Mouse (Mus musculus): ENCODE data around the gene Gm10644.
A peak's percentile ranks its signal among the peaks of the same experiment; 100 is the strongest.

The Gm10644 gene

GRCm38 (mm10) chr8:83935435-83935834 is 19.6 kb downstream of the Gm10644 start:
- DNase-seq (ENCODE audit: low read depth, low spot score) = no peak

GRCm38 (mm10) chr8:83934994-83935393 is 20.0 kb downstream of the Gm10644 start:
- DNase-seq (ENCODE audit: low read depth, low spot score) = no peak

- DNase-seq (ENCODE audit: low read depth, low spot score) = no peak
These were observed 20.8 kb downstream of the Gm10644 start for GRCm38 (mm10) chr8:83934222-83934621.

DNA sequence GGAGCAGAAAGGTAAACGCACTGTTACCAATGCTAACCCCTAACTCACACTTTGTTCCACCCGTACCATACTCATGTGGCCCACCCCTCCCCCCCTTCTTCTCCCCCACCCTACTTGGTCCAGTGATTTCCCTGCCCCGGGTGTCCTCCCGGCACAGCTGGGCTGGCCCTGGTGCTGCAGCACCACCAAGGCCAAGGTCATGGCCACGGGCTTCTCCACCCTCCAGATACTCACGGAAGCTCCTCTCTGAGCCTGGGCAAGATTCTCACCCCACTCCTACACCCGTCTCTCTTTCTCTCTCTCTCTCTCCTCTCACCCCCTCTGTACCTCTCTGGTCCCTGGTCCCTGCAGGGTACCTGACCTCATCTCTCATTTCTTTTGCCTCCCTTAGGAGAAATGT is 28.7 kb downstream of the Gm10644 start:
- DNase-seq (ENCODE audit: low read depth, low spot score) = no peak

GRCm38 (mm10) chr8:83924585-83924984 is 30.4 kb downstream of the Gm10644 start:
- no peak for DNase-seq (ENCODE audit: low read depth, low spot score)

DNA sequence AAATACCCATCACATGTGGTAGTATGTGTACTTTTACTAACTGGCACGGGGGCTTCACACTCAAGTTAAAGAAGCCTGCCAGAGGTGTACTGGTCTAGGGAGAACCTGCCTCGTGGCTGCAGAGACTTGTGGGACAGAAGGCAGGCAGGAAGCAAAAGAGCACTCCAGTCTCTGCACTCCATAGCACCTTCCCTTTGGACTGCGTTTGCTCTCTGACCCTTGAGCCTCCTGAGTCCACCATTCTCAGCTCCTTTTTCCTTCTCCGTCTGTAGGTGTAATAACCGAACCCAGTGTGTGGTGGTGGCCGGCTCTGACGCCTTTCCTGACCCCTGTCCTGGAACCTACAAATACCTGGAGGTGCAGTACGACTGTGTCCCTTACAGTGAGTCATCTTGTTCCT is 32.3 kb downstream of the Gm10644 start:
- no peak for DNase-seq (ENCODE audit: low read depth, low spot score)

- DNase-seq (ENCODE audit: low read depth, low spot score) = peak; percentile 70
These were observed 33.4 kb downstream of the Gm10644 start for GRCm38 (mm10) chr8:83921558-83921957.

DNA sequence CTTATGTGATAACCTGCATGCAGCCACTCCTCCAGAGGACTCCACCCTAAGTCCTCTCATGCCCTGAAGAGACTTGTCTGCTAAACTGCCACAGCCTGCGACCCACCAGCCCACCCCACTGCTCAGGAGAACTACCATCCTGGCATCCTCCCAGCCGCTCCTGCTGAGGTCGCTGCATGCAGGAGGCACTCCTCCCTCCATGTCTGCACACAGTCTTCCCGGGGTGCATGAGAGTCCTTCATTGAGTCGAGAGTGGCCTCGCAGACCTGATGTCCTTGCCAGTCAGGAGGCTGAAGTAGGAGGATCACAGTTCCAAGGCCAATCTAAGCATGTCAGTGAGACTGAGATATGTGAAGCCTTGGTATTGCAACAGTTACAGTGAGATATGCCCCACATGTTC is 37.4 kb downstream of the Gm10644 start:
- no peak for DNase-seq (ENCODE audit: low read depth, low spot score)

DNA sequence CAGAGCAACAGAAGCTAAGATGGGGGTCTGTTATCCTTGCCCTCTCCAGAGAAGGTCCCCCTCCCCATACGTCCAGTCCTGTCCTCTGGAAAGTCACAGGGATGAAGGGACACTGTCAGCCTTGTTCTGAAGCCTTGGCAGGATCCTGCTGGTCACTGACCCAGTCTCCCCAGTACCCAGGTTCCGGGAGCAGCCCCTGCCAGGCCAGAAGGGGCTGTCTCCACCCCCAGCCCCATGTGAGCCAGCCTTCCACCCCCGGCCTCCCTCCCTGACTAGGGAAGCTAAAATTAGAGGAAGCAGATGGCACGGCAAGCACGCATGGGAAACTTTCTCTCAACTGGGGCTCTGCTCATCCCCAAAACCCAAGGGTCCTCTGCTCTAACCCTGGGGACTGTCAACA is 39.0 kb downstream of the Gm10644 start:
- DNase-seq (ENCODE audit: low read depth, low spot score) = no peak

GRCm38 (mm10) chr8:83914860-83915259 is 40.1 kb downstream of the Gm10644 start:
- no peak for DNase-seq (ENCODE audit: low read depth, low spot score)

DNA sequence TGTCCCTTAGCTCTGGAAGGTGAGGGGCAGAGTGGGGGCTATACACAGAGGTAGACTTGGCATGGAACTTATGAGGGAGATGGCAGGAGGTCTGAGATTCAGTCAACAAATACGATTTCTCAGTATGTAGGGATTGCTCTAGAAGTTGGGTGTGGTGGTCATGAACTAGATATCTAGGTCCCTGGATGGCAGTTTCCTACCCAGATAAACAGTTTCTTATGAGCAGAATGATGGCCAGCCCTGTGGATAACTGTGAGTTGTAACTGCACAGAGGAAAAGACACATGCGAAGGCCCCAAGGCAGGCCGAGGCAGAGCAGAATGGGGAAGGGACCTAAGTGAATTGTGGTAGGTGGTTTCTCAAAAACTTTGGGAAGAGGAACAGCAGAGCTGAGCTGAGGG is 40.8 kb downstream of the Gm10644 start:
- no peak for DNase-seq (ENCODE audit: low read depth, low spot score)

DNA sequence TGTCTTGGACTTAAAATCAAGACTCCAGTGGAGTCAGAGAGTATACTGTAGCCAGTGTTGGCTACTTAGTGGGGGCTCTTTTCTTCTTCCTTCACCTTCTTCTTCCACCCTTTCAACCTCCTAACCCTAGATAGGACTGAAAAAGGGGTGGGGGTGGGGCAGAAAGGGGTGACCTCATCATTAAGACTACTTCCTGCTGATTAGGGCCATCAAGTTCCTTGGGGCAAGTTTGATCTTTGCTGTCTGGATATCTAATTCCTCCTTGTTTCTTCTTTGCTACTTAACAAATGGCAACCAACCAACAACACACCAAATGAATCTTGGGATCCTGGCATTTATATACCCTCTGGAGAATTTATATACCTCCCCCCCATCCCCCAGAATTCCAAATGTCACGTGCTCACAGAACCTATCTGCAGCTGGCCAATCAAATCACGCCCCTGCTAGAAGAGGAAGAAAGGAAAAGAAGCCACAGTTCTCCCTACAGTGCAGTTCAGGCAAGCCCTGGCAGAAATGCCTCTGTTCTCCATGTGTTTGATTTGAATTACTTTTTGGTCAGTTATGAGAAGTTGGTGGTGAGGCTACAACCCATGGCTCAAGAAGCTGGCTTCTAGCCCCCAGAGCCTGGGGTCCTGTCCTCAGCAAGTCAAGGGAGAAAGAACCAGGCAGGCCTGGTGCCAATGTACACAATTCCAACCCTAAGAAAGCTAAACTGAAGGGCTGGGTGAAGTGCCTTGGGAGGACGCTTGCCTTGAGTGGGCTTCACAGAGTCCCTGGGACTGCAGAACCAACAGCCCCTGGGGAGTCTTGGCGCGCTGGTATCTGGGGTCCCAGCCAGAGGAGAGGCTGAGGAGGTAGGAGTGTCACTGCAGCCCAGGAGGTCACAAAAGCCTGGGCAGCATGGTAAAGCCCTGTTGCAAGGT is 42.9 kb downstream of the Gm10644 start:
- DNase-seq (ENCODE audit: low read depth, low spot score) = no peak

GRCm38 (mm10) chr8:83909311-83909710 is 45.7 kb downstream of the Gm10644 start:
- DNase-seq (ENCODE audit: low read depth, low spot score) = no peak

- no peak for DNase-seq (ENCODE audit: low read depth, low spot score)
These were observed 46.4 kb downstream of the Gm10644 start for GRCm38 (mm10) chr8:83908583-83908982.

DNA sequence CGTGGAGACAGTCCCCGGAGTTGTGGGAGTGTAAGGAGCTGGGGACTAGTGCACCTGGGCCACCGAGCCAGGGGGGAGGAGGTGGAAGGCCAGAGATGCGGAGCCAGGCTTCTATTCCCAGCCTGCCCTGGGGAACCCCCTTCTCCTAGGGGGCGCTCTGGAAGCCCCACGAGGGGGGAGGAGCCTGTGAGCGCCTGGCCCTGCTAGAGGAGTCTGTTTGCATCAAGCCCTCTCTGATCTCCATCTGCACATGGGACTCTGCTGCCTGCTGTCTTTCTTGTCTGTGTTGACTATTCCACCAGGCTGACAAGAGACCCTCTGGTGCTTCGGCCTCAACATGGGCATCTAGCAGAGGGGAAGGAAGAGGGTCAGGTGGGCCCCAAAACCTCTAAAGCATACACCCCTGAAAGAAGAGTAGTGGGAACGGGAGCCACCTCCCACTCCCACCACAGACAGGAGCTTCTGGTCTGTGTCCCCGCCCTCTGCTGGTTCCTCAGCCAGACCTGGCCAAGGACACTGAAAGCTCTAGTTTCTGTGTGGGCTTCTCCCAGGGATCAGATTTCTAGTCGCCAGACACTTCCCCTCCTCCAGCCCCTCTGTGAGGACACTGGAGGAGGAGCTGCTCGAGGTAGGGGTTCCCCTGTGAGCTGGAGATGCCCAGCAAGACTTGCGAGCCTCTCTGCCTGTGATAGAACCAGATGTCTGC is 51.9 kb downstream of the Gm10644 start:
- no peak for DNase-seq (ENCODE audit: low read depth, low spot score)

DNA sequence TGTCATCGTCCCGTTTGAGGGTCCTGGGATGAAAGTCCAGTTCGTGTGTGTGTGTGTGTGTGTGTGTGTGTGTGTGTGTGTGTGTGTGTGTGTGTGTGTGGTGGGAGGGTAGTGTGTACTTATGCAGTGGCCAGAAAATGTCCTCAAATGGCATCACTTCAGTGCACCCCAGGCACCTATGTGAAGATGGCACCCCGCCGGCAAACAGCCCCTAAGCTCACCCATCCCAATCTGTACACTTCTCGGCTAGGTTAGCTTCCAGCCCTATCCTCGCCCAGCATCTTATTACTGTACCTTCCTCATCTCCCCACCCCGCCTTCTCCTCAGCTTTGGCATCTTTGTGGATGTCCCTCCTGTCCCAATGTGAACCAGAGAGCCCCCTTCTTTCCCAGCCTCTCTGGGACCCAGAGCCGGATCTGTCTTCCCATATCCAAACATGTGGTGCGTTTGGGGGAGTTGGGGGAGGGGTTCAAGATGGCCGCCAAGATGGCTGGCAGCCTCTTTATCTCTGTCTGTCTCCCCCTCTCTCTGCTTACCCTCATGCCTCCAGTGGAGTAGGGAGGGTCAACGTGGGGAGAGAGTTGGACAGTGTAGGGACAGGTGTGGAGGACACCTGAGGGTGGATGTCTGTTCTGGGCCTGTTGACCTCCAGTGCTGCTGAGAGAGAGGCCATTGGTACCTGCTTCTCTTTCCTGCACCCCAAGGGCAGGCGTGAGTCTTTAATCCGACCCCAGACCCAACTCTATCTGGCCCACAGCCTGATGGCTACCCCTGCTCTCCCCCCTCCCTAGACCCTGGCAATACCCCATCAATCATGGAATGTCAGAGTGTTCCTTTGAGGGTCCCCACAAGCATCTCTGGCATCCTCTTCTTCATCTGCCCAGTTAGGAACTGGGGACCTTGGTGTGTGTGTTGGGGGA is 53.2 kb downstream of the Gm10644 start:
- DNase-seq (ENCODE audit: low read depth, low spot score) = no peak

- peak; percentile 35 for DNase-seq (ENCODE audit: low read depth, low spot score)
These were observed 54.1 kb downstream of the Gm10644 start for GRCm38 (mm10) chr8:83900957-83901270.

DNA sequence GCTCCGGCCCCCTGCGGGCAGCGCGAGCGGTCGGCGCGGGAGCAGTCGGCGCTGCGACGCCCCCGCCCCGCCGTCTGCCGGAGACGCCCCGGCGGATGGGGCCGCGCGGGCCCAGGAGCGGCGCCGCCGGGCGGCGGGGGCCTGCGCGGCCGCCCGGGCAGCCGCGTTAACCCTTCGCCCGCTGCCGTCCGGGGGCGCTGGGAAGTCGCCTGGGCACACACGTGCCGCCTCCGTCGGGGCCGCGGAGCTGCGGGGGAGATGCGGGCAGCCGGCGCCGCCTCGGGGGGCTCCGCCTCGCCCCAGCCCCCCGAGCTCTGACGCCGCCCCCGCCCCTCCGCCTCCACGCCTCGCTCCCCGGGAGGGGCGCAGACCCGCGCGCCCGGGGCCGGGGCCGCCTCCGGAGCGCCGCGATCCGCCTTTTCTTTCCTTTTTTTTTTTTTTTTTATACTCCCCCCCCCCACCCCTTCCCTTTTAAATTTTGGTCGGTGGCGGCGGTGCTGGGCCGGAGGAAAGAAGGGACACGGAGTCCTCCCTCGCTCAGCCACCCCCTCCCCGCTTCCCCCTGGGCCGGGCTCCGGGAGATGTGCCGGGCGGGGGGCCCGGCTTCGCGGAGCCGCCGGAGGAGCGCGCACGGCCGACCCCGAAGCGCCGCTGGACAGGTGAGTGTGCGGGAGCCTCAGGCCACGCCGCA is 54.6 kb downstream of the Gm10644 start:
- DNase-seq (ENCODE audit: low read depth, low spot score) = peak; percentile 18

- DNase-seq (ENCODE audit: low read depth, low spot score) = peak; percentile 93
These were observed 55.4 kb downstream of the Gm10644 start, which contains the start of gene Adgrl1 for GRCm38 (mm10) chr8:83899363-83900252. Gene Adgrl1, plus strand, starts transcription at chr8:83900105.

DNA sequence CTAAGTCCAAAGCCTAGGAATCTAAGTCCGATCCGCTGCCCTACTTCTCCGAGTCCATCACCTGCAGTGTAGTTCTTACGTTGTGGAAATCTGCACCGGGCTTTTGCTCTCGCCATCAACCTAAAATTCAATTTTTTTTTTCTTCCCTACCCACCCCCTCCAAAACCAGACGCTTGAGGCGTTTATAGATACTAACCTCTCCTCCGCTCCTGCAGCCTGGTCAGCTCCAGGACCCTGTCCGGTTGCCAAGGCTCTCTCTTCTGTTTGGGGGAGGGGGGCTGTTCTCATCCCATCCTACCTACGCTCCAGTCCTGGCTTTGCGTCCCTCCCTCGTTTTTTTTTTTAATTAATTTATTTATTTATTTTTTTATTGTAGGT is 56.0 kb downstream of the Gm10644 start:
- peak; percentile 77 for DNase-seq (ENCODE audit: low read depth, low spot score)
